Mouse (Mus musculus) liver, adult 2 months (tissue): Measurements from ENCODE around the gene Rex1bd. TPM values are rescaled to one million over a fixed set of nuclear protein-coding genes. Genes with fewer than 3 reads are reported as not detected.
A peak's percentile ranks its signal among the peaks of the same experiment; 100 is the strongest.

Experiments
- DNase-seq: peaks from one replicate; pipeline ENCODE4 v3.0.0-alpha.2; 2011; ENCODE audit warnings: low read depth, low spot score; ENCODE audit errors: extremely low read depth
- H3K27ac ChIP-seq: fragments of 200-500 bp; replicated peaks from 2 replicates; pipeline ENCODE4 v1.5.1; 2012; ENCODE audit warnings: low read depth, mild to moderate bottlenecking, control low read depth, inconsistent platforms, low read length; ENCODE audit not compliant: insufficient read depth
- H3K27me3 ChIP-seq: fragments of 200-500 bp; 2 replicates; pipeline ENCODE4 v1.6.1; 2012; ENCODE audit warnings: mild to moderate bottlenecking, moderate library complexity, low read length, inconsistent platforms; ENCODE audit not compliant: control insufficient read depth, insufficient read depth
- H3K36me3 ChIP-seq: fragments of 200-500 bp; 2 replicates; pipeline ENCODE4 v1.6.1; 2012; ENCODE audit warnings: low read length, inconsistent platforms; ENCODE audit not compliant: control insufficient read depth, insufficient read depth
- H3K4me1 ChIP-seq: fragments of 200-500 bp; 2 replicates; pipeline ENCODE4 v1.6.1; 2011; ENCODE audit warnings: low read length; ENCODE audit not compliant: control insufficient read depth, insufficient read depth
- H3K4me3 ChIP-seq: fragments of 200-500 bp; 2 replicates; pipeline ENCODE4 v1.5.1; 2011; ENCODE audit warnings: low read depth, mild to moderate bottlenecking, control low read depth, low read length, moderate library complexity; ENCODE audit not compliant: insufficient read depth
- H3K79me2 ChIP-seq: fragments of 200-500 bp; 2 replicates; pipeline ENCODE4 v1.6.1; 2012; ENCODE audit warnings: inconsistent platforms, mild to moderate bottlenecking, low read length, moderate library complexity; ENCODE audit not compliant: control insufficient read depth, insufficient read depth
- H3K9ac ChIP-seq: fragments of 200-500 bp; 2 replicates; pipeline ENCODE4 v1.6.1; 2012; ENCODE audit warnings: low read depth, mild to moderate bottlenecking, control low read depth, inconsistent platforms, low read length
- CTCF ChIP-seq: fragments of 200-500 bp; IDR thresholded peaks from 2 replicates; pipeline ENCODE4 v1.5.1; 2011; ENCODE audit warnings: low read depth, low read length, control low read depth
- POLR2A ChIP-seq: fragments of 200-500 bp; IDR thresholded peaks from 2 replicates; pipeline ENCODE4 v1.6.1; 2011; ENCODE audit warnings: low read length, control low read depth; ENCODE audit not compliant: insufficient read depth; ENCODE audit errors: extremely low read depth
- WGBS: fragments of 180-500 bp; shearing (Covaris S2); methylation state at CpG from one replicate; pipeline ENCODE4 v1.1.7; 2018; 5-methylcytosine and 5-hydroxymethylcytosine counted together
- polyA plus RNA-seq: library from polyadenylated mRNA; depleted of rRNA; stranded (reverse); fragments of >200 nt; gene quantifications from 2 replicates; pipeline ENCODE4 v1.2.3, GENCODE M21; 2012
- total RNA-seq: library from RNA; depleted of rRNA; stranded (reverse); fragments of >200 nt; gene quantifications from 2 replicates; pipeline ENCODE4 v1.2.3, GENCODE M21; 2014

Gene Rex1bd
- total and polyA plus RNA-seq, 2 experiments, result 60.8 to 141 TPM

DNA sequence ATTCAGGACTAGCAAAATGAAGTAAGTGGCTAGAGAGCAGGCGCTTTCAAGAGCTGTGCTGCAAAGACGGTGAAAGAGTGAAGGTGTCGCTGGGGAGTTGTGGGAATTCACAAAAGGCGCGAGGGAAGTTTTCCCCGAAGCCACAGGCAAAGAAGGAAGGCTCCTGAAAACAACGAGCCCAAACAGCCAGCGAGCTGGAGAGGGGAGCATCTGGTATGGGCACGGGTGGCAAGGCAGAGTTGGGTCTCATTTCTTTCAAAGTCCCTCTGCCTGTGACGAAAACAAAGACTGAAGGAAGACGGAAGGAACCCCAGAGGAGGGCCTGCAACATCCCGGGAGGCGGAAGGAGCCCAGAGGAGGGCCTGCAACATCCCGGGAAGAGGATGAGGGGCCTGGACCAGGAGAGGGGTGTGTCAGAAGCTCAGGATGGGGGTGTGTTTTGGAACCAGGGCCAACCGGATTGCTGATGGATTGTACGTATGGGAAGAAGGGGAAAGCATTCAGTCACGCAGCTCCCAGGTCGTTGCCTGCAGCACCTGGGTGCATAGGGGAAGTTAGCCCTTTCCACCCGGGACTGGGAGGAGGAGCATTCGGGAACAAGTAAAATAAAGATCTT lies 15.6 kb downstream of the Rex1bd start:
- Histone ChIP-seq H3K27me3 (peaks cover 42% of the 10 kb centered on the region), H3K4me1 (peaks cover 3% of the 10 kb centered on the region), H3K36me3 (no peaks in the 10 kb centered on the region), H3K27ac (no peak overlapping the region), H3K4me3 (no peak overlapping the region), H3K9ac (no peak overlapping the region), H3K79me2 (no peaks in the 10 kb centered on the region)
- WGBS, result 12% methylated on average over 20 of the region's 20 CpGs
- TF ChIP-seq CTCF, result no peak
- no peak for TF ChIP-seq POLR2A
- no peak for DNase-seq

DNA sequence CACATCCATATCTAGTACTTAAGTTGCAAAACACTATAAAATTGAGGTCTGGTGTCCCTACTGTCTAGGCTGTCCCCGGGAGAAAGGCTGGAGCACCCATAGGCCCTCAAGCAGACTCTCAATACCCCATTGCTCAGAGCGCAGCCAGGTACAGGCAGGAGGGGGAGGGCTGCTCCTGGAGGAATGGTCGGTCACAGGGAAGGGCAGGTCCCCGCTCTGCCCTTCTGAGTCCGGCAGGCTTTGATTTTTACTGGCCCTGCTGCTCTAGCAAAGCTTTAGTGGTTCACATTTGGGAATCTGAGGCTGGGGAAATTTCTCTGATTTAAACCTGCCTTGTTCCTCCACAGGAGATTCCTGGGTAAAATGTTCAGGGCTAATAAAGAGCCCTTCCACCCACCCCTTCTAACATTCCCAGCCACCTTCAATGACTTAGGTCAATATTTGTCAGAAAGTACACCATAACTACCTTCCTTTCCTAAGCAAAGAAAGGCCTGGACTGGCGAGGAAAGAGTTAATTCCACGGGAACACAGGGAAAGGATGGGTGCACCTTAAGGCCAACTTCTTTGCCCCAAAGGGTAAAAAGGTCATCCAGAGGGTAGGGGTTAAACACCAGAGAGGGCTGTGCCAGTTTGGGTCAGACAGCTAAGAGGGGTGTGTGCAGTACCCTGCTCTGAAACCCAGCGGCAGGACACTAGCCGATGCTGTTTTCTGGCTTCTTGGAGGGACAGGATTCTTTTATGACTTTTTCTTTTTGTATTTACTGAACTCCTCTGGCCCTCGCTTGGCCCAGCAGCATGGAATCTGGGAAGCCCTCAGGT lies 16.3 kb downstream of the Rex1bd start:
- no peak for DNase-seq
- no peak overlapping the region for H3K9ac ChIP-seq
- H3K4me1 ChIP-seq, result peaks cover 3% of the 10 kb centered on the region
- H3K36me3 ChIP-seq, result no peaks in the 10 kb centered on the region
- H3K79me2 ChIP-seq, result no peaks in the 10 kb centered on the region
- TF ChIP-seq CTCF, result no peak
- TF ChIP-seq POLR2A, result no peak
- H3K27ac ChIP-seq, result no peak overlapping the region
- 28% methylated on average over 10 of the region's 10 CpGs for WGBS
- peaks cover 42% of the 10 kb centered on the region for H3K27me3 ChIP-seq
- no peak overlapping the region for H3K4me3 ChIP-seq

DNA sequence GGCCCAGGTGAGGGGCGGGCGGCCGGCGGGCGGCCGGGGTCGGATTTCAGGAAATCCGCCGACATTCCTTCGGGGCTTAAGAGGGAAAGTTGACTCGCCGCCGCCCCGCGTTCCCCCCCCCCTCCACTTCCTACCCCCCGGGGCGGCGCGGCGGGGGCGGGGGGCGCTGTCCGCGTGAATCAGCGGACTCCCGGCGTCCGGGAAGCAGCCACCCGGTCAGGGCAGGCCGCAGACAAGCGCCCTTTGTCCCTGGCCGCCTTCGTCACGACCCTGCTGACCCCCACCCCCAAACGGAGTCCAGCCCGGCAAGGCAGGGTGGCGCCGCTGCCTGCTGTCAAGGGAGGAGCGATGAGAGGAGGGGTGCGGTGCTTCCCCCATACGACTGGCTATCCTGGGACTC lies 17.0 kb downstream of the Rex1bd start:
- 5% methylated on average over 36 of the region's 41 CpGs for WGBS

DNA sequence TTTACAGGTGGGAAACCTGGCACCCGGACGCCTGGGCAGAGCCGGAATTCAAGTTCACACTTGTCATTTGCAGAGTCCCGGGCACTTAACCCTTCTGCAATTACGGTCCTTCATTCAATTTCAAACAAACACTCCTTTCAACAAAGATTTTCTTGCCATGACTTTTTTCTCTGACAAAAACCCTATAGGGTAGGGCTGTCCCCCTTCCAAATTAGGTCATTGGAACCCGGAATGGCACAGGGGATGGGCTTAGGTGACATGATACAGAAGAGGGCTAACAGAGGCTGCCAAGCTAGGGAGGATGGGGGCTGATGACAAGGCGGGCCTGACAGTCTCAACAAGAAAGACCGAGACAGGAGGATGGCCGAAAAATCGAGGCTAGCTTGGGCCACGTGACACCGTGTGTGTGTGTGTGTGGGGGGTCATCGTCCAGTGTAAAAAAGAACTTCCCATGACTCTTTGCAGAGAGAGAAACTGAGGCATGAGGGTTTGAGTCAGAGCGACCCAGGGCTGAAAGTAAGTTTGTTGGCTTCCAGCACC lies 17.6 kb downstream of the Rex1bd start:
- Histone ChIP-seq H3K27me3 (peaks cover 35% of the 10 kb centered on the region), H3K9ac (no peak overlapping the region), H3K4me3 (no peak overlapping the region), H3K79me2 (no peaks in the 10 kb centered on the region), H3K4me1 (peaks cover 3% of the 10 kb centered on the region), H3K36me3 (no peaks in the 10 kb centered on the region), H3K27ac (no peak overlapping the region)
- no peak for DNase-seq
- 10% methylated on average over 14 of the region's 14 CpGs for WGBS
- TF ChIP-seq CTCF (no peak), POLR2A (no peak)

More for the DNA sequence above, 17.0 kb downstream of the Rex1bd start:
- peaks cover 41% of the 10 kb centered on the region for H3K27me3 ChIP-seq
- H3K27ac ChIP-seq, result no peak overlapping the region
- DNase-seq, result no peak
- TF ChIP-seq POLR2A, result no peak
- TF ChIP-seq CTCF, result no peak
- H3K4me3 ChIP-seq, result no peak overlapping the region; the same call in 1 of the 2 replicates
- H3K36me3 ChIP-seq, result no peaks in the 10 kb centered on the region
- no peak overlapping the region for H3K9ac ChIP-seq
- no peaks in the 10 kb centered on the region for H3K79me2 ChIP-seq
- peaks cover 3% of the 10 kb centered on the region for H3K4me1 ChIP-seq

- H3K79me2 ChIP-seq, result no peaks in the 10 kb centered on the region
- no peak overlapping the region for H3K27ac ChIP-seq
- H3K4me1 ChIP-seq, result peaks cover 3% of the 10 kb centered on the region
- 7% methylated on average over 55 of the region's 55 CpGs for WGBS
- no peak for TF ChIP-seq POLR2A
- no peak for TF ChIP-seq CTCF
- no peaks in the 10 kb centered on the region for H3K36me3 ChIP-seq
- peak overlapping the region; percentile 21; the same call in 1 of the 2 replicates for H3K9ac ChIP-seq
- DNase-seq, result peak; percentile 39
- peak overlapping the region; percentile 8; the same call in 1 of the 2 replicates for H3K4me3 ChIP-seq
- peaks cover 29% of the 10 kb centered on the region for H3K27me3 ChIP-seq
Observed at GRCm38 (mm10) chr8:70487993-70488796, 18.4 kb downstream of the Rex1bd start.
